Mouse (Mus musculus): ENCODE data around the gene Klra6.
"Not testable (repeated sequence)": the region's sequence is repeated elsewhere in the genome, so short reads cannot be mapped to it uniquely, and the experiment has no call there.

Klra6 gene

DNA sequence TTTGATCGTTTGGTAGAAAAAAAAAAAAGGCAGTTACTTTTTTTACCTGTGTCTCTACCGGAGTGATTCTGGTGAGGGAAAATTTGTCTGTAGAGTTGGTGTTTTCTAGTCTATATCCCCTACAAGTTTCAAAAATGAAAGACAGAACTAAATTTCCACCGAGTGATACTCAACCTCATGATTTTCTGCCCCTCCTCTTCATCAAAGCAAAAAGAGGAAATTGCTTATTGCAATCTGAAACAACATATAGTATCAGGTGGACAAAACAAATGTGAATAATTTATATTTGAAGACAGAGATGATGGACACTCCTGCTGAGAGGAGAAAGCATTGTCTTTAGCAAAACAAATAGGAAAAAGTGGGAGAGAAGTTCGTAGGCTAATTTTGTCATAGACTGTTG, at the start of gene Klra6:
Gene Klra6 (minus strand): TSS at position 101 of the 400 bp plus-strand sequence.
- no peak for DNase-seq

DNA sequence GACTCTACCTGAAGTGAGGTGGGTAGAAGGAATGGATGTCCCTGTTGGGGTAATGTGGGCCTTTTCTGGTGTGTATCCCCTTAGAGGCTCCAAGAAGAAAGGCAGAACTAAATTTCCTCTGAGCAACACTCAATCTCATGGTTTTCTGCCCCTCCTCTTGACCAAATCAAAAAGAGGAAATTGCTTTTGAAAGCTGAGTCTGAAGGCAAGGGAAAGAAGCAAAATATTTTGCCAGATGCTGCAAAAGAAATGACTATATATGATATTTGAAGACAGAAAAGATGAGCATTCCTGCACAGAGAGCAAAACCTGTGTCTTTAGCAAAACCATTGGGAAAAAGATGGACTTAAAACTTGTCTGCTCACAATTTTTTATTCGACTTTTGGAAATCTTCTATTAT, 40.4 kb upstream of the Klra6 start, which contains the start of gene Klra4:
Gene Klra4 (minus strand): TSS at position 101 of the 400 bp plus-strand sequence.
- not testable (repeated sequence) for DNase-seq

DNA sequence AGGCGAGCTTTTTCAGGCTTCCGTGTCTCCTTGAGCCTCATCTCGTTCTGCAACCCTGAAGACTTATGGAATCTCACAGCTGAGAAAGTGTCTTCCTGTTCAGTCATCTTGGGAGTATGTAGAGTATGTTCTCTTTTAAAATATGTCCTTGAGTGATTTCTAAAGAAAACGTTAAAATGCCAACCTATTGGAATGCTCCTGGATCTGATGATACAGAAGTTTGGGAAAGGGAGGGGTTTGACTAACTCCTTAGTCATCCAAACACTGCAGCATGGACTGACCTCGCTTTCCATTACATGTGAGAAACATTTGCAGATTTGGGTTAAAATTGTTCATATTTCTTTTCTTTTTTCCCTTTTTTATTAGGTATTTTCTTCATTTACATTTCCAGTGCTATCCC, 38.4 kb upstream of the Klra6 start:
- DNase-seq = no peak

DNA sequence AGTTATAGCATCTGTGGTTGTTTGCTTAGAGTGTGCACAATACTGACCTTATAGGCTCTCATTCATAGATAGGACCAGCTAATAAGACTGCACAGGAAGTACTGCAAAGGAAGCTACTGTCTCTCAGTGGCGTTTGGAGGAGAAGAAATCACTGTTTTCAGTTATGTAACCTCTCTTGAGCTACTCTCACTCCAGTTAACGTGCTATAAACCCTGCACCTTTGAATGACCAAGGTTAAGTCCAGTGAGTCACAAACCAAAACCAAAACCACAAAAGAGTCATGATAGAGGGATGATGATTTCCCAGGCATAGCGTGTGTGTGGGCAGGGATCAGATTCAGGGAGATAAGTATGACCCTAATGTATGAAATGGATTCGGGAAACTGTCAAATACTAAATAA, 8.4 kb upstream of the Klra6 start:
- DNase-seq = not testable (repeated sequence)

DNA sequence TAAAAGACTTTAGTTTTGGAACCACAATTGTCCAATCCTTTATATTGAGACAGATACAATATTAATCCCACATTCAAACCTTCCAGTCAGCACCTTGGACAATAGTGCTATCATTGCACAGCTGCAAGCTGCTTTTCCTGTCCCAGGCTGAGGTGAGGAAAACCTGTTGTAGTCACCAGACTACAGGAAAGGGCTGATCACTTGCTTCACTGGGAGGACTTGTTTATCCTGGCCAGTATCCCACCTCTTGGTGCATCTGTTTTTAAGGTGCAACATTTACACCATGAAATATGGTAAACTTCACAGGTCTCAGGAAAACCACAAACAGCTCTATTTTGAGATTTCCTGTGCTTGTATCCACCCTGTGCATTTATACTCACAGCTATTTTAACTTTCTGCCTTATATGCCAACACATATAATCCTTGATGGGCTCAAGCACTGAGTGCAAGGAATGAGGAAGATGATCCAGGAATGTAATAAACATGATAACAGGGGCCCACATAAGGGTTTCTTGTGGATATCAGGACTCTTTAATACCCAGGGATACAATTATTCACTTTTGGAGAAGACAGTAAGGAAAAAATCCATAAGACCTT, 4.8 kb upstream of the Klra6 start:
- DNase-seq = not testable (repeated sequence)
